Mouse (Mus musculus): Measurements from ENCODE around the gene Mfap1b.
"Not testable (repeated sequence)": the region's sequence is repeated elsewhere in the genome, so short reads cannot be mapped to it uniquely, and the experiment has no call there.

Mfap1b gene

GRCm38 (mm10) chr2:121472783-121473182, 1.1 kb downstream of the Mfap1b start:
- DNase-seq (ENCODE audit: low read depth, low spot score): not testable (repeated sequence)

DNA sequence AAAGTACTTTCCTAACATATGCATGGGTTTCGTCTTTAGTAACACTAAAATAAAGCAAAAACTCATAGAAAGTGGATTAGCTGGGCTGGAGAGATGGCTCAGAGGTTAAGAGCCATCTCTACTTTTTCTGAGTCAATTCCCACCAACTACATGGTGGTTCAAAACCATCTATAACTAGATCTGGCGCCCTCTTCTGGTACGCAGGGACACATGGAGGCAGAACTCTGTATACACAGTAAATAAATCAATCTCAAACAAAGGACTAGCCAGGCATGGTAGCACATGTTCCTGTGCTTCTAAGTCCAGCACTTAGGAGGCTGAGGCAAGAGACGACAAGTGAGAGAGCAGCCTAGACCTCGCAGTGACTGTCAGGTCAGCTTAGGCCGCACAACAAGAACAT, 4.9 kb downstream of the Mfap1b start:
- not testable (repeated sequence) for DNase-seq (ENCODE audit: low read depth, low spot score)

GRCm38 (mm10) chr2:121460071-121460470, 13.8 kb downstream of the Mfap1b start:
- DNase-seq (ENCODE audit: low read depth, low spot score): peak; percentile 1

DNA sequence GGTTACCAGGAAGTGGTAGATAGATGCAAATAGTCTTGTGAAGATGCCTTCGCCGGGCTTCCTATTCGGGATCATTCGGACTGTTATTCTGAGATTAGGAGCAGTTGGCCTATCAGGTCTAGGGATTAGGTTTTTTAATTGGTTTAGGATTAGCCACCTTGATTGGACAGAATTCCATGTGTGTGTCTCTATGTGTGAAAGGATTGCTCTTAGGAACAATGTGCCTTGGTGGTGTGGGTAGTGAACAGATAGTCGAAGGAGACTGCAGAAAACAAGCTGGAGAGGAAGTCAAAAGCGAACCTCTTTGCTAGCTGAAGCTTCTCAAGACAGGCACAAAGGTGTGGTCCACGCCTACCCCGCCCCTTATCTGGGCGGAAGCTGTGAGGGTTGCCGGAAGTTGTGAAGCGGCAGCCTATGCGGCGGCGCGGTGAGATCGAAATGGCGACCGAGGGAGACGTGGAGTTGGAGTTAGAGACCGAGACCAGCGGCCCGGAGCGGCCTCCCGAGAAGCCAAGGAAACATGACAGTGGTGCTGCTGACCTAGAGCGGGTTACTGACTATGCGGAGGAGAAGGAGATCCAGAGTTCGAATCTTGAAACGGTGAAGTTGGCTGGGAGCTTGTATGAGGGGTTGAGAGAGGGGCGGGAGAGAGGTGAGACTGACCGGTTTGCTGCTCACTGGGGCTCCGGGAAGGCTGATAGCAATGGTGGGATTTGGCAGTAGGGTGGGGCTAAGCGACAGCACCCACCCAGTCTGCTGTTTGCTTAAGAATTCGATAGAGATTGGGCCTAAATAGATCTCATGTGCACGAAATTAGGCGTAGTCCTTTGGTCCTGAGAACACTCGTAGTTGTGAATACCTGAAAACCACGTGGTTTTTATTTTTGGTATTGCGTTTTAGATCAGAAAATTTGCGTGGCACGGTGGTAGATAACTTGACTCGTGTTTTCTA, 16.9 kb downstream of the Mfap1b start, which contains the start of gene Serinc4:
Gene Serinc4 (minus strand): TSS at position 90 of the 951 bp plus-strand sequence.
- peak; percentile 94 for DNase-seq (ENCODE audit: low read depth, low spot score)

- no peak for DNase-seq (ENCODE audit: low read depth, low spot score)
Observed at GRCm38 (mm10) chr2:121455534-121455933, 18.3 kb downstream of the Mfap1b start.

GRCm38 (mm10) chr2:121453917-121454316, 19.9 kb downstream of the Mfap1b start:
- DNase-seq (ENCODE audit: low read depth, low spot score): peak; percentile 6

DNA sequence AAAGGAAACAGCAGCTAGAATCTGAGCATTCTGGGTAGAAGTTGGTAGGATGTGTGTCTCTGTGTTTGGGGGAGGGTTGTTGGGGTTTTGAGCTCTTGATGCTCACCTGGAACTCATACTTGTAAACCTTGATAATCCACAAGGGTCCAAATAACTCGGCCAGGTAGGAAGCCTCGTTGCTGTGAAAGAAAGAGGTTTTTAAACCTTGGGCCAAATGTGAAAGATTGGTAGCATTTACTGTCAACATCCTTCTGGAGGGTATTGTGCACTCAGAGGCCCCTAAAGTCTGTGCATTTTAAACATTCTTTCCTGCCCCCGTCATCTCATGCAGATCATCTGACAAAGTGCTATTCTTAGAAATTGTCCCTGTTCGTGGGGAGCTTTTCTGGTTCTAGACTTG, 20.9 kb downstream of the Mfap1b start, which contains the start of gene Hypk:
Gene Hypk (plus strand): TSS at position 301 of the 400 bp plus-strand sequence.
- peak; percentile 4 for DNase-seq (ENCODE audit: low read depth, low spot score)

DNA sequence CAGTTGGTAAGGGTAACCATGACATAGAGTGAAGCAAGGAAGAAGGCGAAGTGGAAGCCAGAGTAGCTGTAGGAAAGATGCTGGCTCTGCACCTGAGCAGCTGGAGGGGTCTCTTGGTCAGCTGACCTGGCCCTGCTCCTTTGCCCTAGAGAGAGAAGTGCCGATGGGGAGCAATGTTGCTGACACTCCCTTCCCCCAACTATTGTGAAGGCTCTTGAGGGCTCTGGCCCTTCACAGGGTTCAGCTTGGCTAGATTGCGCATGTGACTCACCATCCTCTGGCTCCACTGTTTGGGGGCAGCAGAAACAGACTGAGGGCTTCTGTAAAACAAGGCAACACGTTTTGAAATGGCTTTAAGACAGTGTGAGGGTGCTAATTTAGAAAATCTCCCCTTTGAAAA, 21.5 kb downstream of the Mfap1b start:
- DNase-seq (ENCODE audit: low read depth, low spot score): peak; percentile 1

DNA sequence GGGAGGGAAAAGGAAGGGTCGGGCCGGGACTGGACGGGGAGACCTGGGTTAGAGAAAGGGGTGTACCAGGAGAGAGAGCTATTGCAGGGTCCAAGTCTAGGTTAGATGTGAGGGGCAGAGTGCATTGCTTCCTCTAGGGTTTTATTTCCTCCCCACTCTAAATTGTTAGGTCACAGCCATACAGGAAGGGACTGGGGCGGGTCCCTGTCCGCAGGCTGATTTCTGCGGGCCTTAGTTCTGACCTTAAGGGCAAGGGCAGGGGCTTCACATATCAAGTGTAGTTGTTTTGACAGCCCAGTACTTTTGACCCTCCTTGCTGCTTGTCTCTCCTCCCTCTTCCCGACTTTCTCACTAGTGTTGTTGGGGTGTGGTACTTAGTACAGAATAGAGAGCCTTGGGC, 23.8 kb downstream of the Mfap1b start:
- DNase-seq (ENCODE audit: low read depth, low spot score): peak; percentile 48

GRCm38 (mm10) chr2:121449545-121450011, 24.3 kb downstream of the Mfap1b start:
- DNase-seq (ENCODE audit: low read depth, low spot score): no peak

- peak; percentile 99 for DNase-seq (ENCODE audit: low read depth, low spot score)
Observed at GRCm38 (mm10) chr2:121448739-121449535, 24.9 kb downstream of the Mfap1b start, which contains the start of gene Serf2. Gene Serf2 (plus strand): TSS chr2:121449195.

GRCm38 (mm10) chr2:121448136-121448535, 25.7 kb downstream of the Mfap1b start:
- DNase-seq (ENCODE audit: low read depth, low spot score): peak; percentile 83

DNA sequence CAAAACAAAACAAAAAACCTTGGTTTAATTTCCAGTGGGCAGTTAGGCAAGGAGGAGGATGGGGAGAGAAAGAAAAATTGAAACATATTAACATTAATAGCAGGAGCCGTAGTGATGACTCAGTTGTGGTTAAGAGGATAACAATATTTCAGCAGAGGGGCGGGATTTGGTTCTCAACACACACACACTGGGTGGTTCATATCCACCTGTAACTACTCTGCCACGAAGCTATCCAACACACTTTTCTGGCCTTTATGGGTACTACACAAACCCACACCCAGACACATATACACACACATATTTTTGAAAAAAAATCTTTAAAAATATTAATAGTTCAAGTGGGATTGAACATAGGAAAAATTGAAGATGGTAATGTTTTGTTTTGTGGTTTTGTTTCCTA, 26.9 kb downstream of the Mfap1b start:
- DNase-seq (ENCODE audit: low read depth, low spot score): peak; percentile 50

DNA sequence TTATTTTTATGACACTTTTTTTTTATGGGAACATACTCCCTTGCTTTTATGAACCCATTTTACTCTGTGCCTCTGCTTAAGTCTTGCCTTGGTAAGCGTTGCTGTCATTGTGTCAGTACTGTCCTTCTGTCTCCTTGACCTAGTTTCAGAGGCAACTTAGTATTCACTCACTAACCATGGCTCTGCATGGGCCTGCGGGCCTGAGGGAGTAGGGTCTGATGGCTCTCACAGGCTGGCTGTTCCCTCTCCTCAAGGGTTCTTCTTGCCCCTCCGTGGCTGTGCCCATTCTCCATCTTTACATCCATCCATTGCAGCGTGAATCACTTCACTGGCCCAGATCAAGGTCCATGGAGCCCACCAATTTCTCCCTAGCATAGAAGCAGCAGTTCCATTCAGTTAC, 27.4 kb downstream of the Mfap1b start:
- no peak for DNase-seq (ENCODE audit: low read depth, low spot score)

DNA sequence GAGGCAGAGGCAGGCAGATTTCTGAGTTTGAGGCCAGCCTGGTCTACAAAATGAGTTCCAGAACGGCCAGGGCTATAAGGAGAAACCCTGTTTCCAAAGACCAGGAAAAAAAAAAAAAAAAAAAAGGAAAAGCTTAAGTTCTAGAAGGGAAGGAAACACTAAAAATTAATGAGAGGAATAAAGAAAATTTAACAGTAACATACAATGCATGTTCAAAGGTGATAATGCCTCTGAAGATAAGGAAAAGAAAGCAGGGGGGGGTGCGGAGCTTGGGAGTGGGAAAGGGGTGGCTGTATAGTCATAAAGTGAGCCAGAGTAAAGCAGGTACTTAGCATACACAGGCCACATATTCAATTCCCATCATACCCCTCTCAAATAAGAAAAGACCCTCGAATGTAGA, 28.8 kb downstream of the Mfap1b start:
- DNase-seq (ENCODE audit: low read depth, low spot score): no peak

- no peak for DNase-seq (ENCODE audit: low read depth, low spot score)
Observed at GRCm38 (mm10) chr2:121444178-121444577, 29.7 kb downstream of the Mfap1b start, which contains the start of gene Ell3. Gene Ell3 (minus strand): TSS chr2:121444278.

DNA sequence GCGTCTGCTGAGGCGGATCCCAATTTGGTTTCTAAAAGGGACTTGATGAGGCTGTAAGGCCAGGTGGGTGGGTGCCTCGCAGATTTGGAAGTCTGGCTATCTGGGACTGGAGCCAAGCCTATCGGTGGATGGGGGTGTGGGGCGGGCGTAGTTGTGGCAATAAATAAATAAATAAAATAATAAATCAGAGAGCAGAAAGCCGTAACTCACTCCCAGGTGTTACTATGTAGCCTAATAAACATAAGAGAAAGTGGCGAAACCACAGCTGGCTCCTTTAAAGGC, 30.9 kb downstream of the Mfap1b start:
- DNase-seq (ENCODE audit: low read depth, low spot score): no peak

DNA sequence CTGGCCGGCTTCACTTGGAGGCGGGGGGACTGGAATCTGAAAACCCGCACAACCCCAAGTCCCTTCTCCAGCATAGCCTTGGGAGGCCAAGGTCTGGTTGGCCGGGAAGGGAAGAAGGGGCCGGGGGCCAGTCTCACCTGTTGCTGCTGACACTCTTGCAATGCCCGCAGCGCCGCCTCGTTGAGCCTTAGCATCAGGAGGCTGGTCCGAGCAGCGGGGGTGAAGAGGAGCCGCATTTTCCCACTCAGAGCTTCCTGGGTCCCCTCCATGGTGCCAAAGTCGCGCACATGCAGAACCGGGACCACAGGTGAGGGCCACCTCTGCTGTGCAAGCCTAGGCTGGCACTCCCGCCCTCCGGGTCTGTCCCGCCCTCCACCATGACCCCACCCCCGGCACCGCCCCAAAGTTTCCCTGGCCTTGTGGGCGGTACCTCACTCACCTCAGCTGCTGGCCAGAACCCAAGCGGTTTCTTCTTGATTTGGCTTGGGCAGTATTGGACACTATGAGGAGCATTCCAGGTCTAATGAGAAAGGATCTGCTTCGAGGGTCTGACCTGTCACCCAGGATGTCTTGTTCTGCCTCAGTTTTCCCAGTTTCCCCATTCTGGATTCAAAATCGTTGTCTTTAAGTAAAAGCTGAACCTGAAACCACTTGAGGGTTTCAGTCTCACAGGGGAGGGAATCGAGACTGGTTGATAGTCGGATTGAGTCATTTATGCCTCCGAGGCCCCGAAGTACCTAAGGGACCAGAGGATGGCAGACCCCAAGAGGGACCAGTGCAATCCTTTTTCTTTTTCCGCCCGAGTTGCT, 31.4 kb downstream of the Mfap1b start:
- peak; percentile 95 for DNase-seq (ENCODE audit: low read depth, low spot score)

DNA sequence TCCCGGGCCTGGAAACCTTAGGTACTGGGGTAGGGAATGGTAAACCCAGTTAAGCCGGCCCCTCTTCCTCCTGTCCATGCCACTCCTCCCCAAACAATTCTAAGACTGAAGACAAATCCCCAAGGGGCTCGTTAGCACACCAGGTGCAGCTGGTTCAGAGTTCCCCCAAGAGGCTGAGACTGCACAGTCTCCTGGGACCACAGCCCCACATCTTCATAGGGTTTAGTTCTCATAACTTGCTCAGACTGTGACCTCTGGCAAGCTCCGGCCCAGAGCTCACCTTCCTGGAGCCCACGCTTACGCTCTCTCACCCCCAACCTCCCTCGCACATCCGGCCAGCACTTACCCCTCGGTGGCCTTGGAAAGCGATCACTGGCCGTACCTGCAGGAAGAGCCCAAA, 32.1 kb downstream of the Mfap1b start:
- peak; percentile 94 for DNase-seq (ENCODE audit: low read depth, low spot score)

DNA sequence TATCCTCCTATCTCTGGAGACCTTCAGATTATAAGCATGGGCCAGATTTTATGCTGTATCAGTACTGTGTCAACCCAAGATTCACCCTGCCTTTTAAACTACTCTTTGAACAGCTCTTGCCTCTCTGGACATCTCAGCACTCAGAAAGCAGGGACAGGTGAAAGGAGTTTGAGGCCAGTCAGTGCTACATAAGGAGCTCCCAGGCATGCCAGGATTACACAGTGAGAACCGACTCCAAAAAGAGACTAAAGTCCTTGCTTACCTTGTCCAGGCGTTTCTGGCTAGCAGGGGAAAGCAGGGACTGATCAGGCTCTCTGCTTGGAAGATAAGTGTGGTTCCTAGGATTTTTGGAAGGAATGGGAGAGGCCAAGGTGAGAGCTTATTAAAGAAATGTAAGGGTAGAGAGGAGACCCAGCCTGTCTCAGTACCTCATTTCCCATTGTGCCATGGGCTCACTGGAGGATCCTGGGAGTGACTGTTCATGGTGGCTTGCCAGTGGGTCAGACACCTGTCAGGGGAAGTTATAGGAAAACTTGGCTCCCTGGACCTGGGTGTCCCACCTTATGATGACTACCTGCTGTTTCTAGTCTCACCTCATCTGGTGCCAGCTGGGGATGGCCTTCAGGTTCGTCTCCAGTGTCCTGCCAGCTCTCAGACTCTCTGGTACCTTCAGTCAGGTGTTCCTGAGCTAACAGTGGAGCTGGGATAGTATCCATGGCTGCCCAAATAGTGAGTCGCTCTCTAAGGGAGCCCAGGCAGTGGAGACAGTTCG, 32.8 kb downstream of the Mfap1b start:
- no peak for DNase-seq (ENCODE audit: low read depth, low spot score)

- no peak for DNase-seq (ENCODE audit: low read depth, low spot score)
Observed at GRCm38 (mm10) chr2:121439746-121440145, 34.1 kb downstream of the Mfap1b start.
